Mouse (Mus musculus) kidney, postnatal 25 days (tissue): ENCODE results near the gene Stxbp6.

ENCODE experiments used
- DNase-seq, 2 experiments: peaks; one replicate each; pipeline ENCODE4 v3.0.0; 2021; ENCODE audit warnings: mixed read lengths in 2 of 2

Stxbp6 gene

GRCm38 (mm10) chr12:44906001-44906400, 168.5 kb downstream of the Stxbp6 start:
- no peak for DNase-seq

- DNase-seq, result peak in 1 of 2 experiments; percentile 3
These were observed 171.2 kb downstream of the Stxbp6 start for GRCm38 (mm10) chr12:44903205-44903732.

GRCm38 (mm10) chr12:44899173-44899870, 175.2 kb downstream of the Stxbp6 start:
- DNase-seq, result no peak

- DNase-seq, result no peak
These were observed 178.0 kb downstream of the Stxbp6 start for GRCm38 (mm10) chr12:44896460-44896859.

- DNase-seq, result no peak
These were observed 184.7 kb downstream of the Stxbp6 start for GRCm38 (mm10) chr12:44889677-44890393.

- no peak for DNase-seq
These were observed 187.7 kb downstream of the Stxbp6 start for GRCm38 (mm10) chr12:44886826-44887225.

- no peak for DNase-seq
These were observed 201.8 kb downstream of the Stxbp6 start for GRCm38 (mm10) chr12:44872697-44873096.

- DNase-seq, result no peak
These were observed 209.1 kb downstream of the Stxbp6 start for GRCm38 (mm10) chr12:44865442-44865841.

- no peak for DNase-seq
These were observed 215.1 kb downstream of the Stxbp6 start for GRCm38 (mm10) chr12:44859454-44859853.

- DNase-seq, result peak; percentile 52 to 66
These were observed 216.2 kb downstream of the Stxbp6 start for GRCm38 (mm10) chr12:44858110-44858885.

GRCm38 (mm10) chr12:44852024-44852423, 222.5 kb downstream of the Stxbp6 start:
- no peak for DNase-seq

- DNase-seq, result no peak
These were observed 224.0 kb downstream of the Stxbp6 start for GRCm38 (mm10) chr12:44850516-44850915.

GRCm38 (mm10) chr12:44848483-44849221, 225.9 kb downstream of the Stxbp6 start:
- peak; percentile 44 to 64 for DNase-seq

GRCm38 (mm10) chr12:44840585-44840984, 233.9 kb downstream of the Stxbp6 start:
- no peak for DNase-seq

- DNase-seq, result no peak
These were observed 234.7 kb downstream of the Stxbp6 start for GRCm38 (mm10) chr12:44839594-44840373.

GRCm38 (mm10) chr12:44835879-44836467, 238.5 kb downstream of the Stxbp6 start:
- no peak for DNase-seq

GRCm38 (mm10) chr12:44811895-44812294, 262.6 kb downstream of the Stxbp6 start:
- DNase-seq, result no peak

GRCm38 (mm10) chr12:44804213-44804612, 270.3 kb downstream of the Stxbp6 start:
- DNase-seq, result no peak
